Mouse (Mus musculus) G1E (cell line): ENCODE data around the gene A030005L19Rik.
"Not testable (repeated sequence)": the region's sequence is repeated elsewhere in the genome, so short reads cannot be mapped to it uniquely, and the experiment has no call there.

ENCODE experiments used
- CTCF ChIP-seq: IDR thresholded peaks from 2 replicates; pipeline ENCODE4 v1.5.1; 2012; ENCODE audit warnings: low read depth, low read length, inconsistent platforms, mixed read lengths
- GATA1 ChIP-seq: IDR thresholded peaks from 2 replicates; pipeline ENCODE4 v1.6.1; 2012; ENCODE audit warnings: borderline replicate concordance, low read length, inconsistent platforms, mixed read lengths

GRCm38 (mm10) chr1:82930558-82930957 is 17.4 kb downstream of the A030005L19Rik start:
- not testable (repeated sequence) for TF ChIP-seq CTCF, GATA1
